Mouse (Mus musculus): Measurements from ENCODE around the gene Fcgr4. TPM values are rescaled to one million over a fixed set of nuclear protein-coding genes. Genes with fewer than 3 reads are reported as not detected.
"Not testable (repeated sequence)": the region's sequence is repeated elsewhere in the genome, so short reads cannot be mapped to it uniquely, and the experiment has no call there.

Gene Fcgr4
- polyA plus RNA-seq, 1 experiment from 2014 or later: 0.22 TPM

DNA sequence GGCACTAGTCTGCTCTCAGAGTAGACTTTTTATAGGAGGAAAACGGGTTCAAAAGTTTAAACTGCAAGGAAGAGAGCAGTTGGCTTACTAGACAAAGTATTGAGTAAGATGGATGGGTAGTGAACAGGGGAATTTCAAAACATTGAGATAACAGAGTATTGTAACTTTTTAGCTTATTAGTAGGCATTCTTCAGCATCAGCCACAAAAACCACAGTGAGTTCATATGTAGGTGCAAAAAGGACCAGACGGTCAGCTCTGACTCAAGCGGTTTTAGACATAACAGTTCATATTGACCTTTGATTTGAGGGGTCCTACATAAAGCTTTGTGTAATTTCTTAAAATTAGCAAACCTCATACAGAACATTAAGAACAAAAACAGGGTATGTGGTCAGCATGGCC lies 42.8 kb downstream of the Fcgr4 start:
- Histone ChIP-seq H3K4me1 (ENCODE audit: control insufficient read depth, insufficient read depth, low read length) (no peaks in the 10 kb centered on the region), H3K36me3 (replicated peaks; ENCODE audit: control insufficient read depth, insufficient read depth, low read depth, low read length) (no peaks in the 10 kb centered on the region), H3K27me3 (ENCODE audit: control insufficient read depth, insufficient read depth, low read length) (peaks cover 13% of the 10 kb centered on the region), H3K4me2 (ENCODE audit: low read depth, low read length) (no peak overlapping the region), H3K27ac (replicated peaks; ENCODE audit: low read depth, low read length) (no peak overlapping the region), H3K9ac (replicated peaks; ENCODE audit: low read length) (no peak overlapping the region), H3K9me3 (replicated peaks; ENCODE audit: control insufficient read depth, low read length) (no peaks in the 10 kb centered on the region), H3K4me3 (ENCODE audit: low read depth, low read length) (no peak overlapping the region)
- ATAC-seq (replicated peaks; ENCODE audit: insufficient number of reproducible peaks, low FRiP score, low TSS enrichment, low read depth): no peak
- no peak for DNase-seq (ENCODE audit: low spot score)
- 92% methylated on average over 3 of the region's 3 CpGs for WGBS

GRCm38 (mm10) chr1:171063569-171064490 lies 45.1 kb downstream of the Fcgr4 start:
- H3K36me3 ChIP-seq (replicated peaks; ENCODE audit: control insufficient read depth, insufficient read depth, low read depth, low read length); DNase-seq (ENCODE audit: low spot score); H3K9ac ChIP-seq (replicated peaks; ENCODE audit: low read length); H3K27ac ChIP-seq (replicated peaks; ENCODE audit: low read depth, low read length); H3K4me1 ChIP-seq (ENCODE audit: control insufficient read depth, insufficient read depth, low read length); H3K9me3 ChIP-seq (replicated peaks; ENCODE audit: control insufficient read depth, low read length): not testable (repeated sequence)
- peak; percentile 81 for ATAC-seq (replicated peaks; ENCODE audit: insufficient number of reproducible peaks, low FRiP score, low TSS enrichment, low read depth)
- Histone ChIP-seq H3K4me3 (ENCODE audit: low read depth, low read length) (peak overlapping the region; percentile 23), H3K4me2 (ENCODE audit: low read depth, low read length) (peak overlapping the region; percentile 30), H3K27me3 (ENCODE audit: control insufficient read depth, insufficient read depth, low read length) (peaks cover 17% of the 10 kb centered on the region)
- WGBS: 8% methylated on average over 38 of the region's 61 CpGs

DNA sequence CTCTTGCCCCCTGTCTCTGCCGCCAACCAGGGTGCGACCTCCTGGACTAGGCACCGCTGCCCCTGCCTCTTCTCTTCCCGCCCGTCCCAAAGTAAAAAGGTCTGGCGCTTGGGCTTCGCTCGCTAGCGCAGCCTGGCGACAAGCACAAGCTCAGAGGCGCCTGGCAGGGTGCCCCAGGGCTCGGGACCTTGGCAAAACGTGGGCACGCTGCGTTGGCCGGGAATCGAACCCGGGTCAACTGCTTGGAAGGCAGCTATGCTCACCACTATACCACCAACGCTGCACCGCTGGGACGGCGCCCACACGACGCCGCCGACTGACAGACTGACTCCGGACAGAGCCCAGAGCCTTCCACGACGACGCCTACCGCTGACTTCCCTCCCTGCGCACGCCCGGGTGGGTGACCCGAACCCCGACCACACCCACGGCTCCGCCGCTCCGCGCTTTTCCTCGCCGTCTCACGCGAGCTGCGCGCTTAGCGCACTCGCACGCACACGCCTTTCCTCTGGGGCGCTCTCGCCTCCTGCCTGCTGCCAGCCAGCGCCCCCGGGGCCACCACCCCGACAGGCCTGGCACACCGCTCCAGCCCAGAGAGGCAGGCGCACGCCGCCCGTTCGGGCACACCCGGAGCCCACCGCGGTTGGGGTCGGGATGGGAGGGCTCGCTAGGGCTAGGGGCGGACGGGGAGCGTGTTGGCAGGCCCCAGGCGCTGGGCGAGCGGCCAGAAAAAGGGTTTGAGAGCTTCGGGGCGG lies 45.9 kb downstream of the Fcgr4 start, which contains the start of gene Fcgr3:
Gene Fcgr3 (minus strand): TSS at position 445 of the 752 bp plus-strand sequence.
- Histone ChIP-seq H3K27me3 (ENCODE audit: control insufficient read depth, insufficient read depth, low read length) (peaks cover 20% of the 10 kb centered on the region), H3K4me2 (ENCODE audit: low read depth, low read length) (peak within 1 kb of the TSS; percentile 46), H3K4me3 (ENCODE audit: low read depth, low read length) (peak within 1 kb of the TSS; percentile 23)
- not testable (repeated sequence) for H3K9ac ChIP-seq (replicated peaks; ENCODE audit: low read length); H3K27ac ChIP-seq (replicated peaks; ENCODE audit: low read depth, low read length); H3K4me1 ChIP-seq (ENCODE audit: control insufficient read depth, insufficient read depth, low read length); H3K36me3 ChIP-seq (replicated peaks; ENCODE audit: control insufficient read depth, insufficient read depth, low read depth, low read length); H3K9me3 ChIP-seq (replicated peaks; ENCODE audit: control insufficient read depth, low read length)
- DNase-seq (ENCODE audit: low spot score) (peak; percentile 77), ATAC-seq (replicated peaks; ENCODE audit: insufficient number of reproducible peaks, low FRiP score, low TSS enrichment, low read depth) (peak; percentile 57)
- WGBS: 2% methylated on average over 40 of the region's 75 CpGs

- H3K4me2 ChIP-seq (ENCODE audit: low read depth, low read length): peak overlapping the region; percentile 34; the same call in 1 of the 2 replicates
- peak; percentile 32 for ATAC-seq (replicated peaks; ENCODE audit: insufficient number of reproducible peaks, low FRiP score, low TSS enrichment, low read depth)
- not testable (repeated sequence) for H3K27ac ChIP-seq (replicated peaks; ENCODE audit: low read depth, low read length); H3K36me3 ChIP-seq (replicated peaks; ENCODE audit: control insufficient read depth, insufficient read depth, low read depth, low read length); DNase-seq (ENCODE audit: low spot score); H3K9me3 ChIP-seq (replicated peaks; ENCODE audit: control insufficient read depth, low read length); H3K9ac ChIP-seq (replicated peaks; ENCODE audit: low read length); H3K4me1 ChIP-seq (ENCODE audit: control insufficient read depth, insufficient read depth, low read length)
- peak overlapping the region; percentile 23 for H3K4me3 ChIP-seq (ENCODE audit: low read depth, low read length)
- WGBS: 0% methylated on average over 18 of the region's 35 CpGs
- peaks cover 24% of the 10 kb centered on the region for H3K27me3 ChIP-seq (ENCODE audit: control insufficient read depth, insufficient read depth, low read length)
These were observed 46.5 kb downstream of the Fcgr4 start for GRCm38 (mm10) chr1:171065243-171065587.

DNA sequence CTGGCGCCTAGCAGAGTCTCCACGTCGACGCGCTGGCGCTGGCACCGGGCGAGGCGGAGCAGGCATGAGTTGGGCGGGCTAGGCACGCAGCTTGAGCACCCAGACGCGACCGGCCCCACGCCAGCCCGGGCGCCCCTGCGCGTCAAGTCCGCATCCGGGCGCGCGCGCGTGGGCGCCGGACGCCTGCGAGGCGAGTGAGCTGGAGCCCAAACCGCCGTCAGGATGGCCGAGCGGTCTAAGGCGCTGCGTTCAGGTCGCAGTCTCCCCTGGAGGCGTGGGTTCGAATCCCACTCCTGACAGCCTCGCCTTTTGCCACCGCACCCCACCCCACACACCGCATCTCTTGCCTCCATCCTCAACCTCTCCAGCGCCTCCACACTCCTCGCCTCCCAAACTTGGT lies 47.0 kb downstream of the Fcgr4 start:
- not testable (repeated sequence) for DNase-seq (ENCODE audit: low spot score); H3K4me1 ChIP-seq (ENCODE audit: control insufficient read depth, insufficient read depth, low read length); H3K36me3 ChIP-seq (replicated peaks; ENCODE audit: control insufficient read depth, insufficient read depth, low read depth, low read length); H3K27ac ChIP-seq (replicated peaks; ENCODE audit: low read depth, low read length); H3K9ac ChIP-seq (replicated peaks; ENCODE audit: low read length); H3K4me3 ChIP-seq (ENCODE audit: low read depth, low read length); H3K4me2 ChIP-seq (ENCODE audit: low read depth, low read length); H3K9me3 ChIP-seq (replicated peaks; ENCODE audit: control insufficient read depth, low read length)
- WGBS: 8% methylated on average over 25 of the region's 45 CpGs
- peaks cover 24% of the 10 kb centered on the region for H3K27me3 ChIP-seq (ENCODE audit: control insufficient read depth, insufficient read depth, low read length)
- peak; percentile 4; the same call in 1 of the 2 replicates for ATAC-seq (replicated peaks; ENCODE audit: insufficient number of reproducible peaks, low FRiP score, low TSS enrichment, low read depth)

DNA sequence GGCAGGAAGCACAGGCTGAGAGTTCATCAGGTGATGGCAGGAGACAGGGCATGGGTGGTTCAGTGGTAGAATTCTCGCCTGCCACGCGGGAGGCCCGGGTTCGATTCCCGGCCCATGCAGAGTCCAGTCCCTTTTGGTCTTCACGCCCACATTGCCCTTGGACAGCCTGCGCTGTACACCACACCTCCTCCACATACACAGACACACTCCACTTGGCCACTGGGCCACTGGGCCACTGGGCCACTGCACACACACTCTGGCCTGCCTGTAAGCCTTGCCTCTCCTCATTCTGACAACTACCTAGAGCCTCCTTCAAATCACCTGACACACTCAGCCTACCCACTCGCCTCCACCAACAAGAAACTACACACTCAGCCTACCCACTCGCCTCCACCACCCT lies 47.9 kb downstream of the Fcgr4 start:
- H3K4me1 ChIP-seq (ENCODE audit: control insufficient read depth, insufficient read depth, low read length): not testable (repeated sequence)

DNA sequence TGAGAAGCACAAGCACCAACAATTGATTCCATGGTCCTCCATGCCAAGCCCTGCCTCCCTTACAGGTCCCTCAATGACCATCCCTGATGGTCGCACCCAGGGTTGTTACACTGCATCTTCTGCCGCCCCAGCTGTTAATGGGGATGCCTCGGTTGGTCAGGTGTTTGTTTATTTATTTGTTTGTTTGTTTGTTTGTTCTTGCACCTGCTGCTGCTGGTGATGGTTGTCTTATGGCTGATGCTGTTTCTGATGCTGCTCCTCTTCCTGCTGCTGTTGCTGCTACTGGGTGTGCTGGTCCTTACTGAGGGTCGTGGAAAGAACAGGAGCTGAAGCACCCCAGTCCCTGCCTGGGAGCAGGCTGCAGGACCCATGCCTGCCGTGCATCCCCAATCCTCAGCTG lies 49.2 kb downstream of the Fcgr4 start:
- not testable (repeated sequence) for ATAC-seq (replicated peaks; ENCODE audit: insufficient number of reproducible peaks, low FRiP score, low TSS enrichment, low read depth); H3K4me1 ChIP-seq (ENCODE audit: control insufficient read depth, insufficient read depth, low read length); H3K36me3 ChIP-seq (replicated peaks; ENCODE audit: control insufficient read depth, insufficient read depth, low read depth, low read length); H3K4me2 ChIP-seq (ENCODE audit: low read depth, low read length); H3K9me3 ChIP-seq (replicated peaks; ENCODE audit: control insufficient read depth, low read length); H3K27ac ChIP-seq (replicated peaks; ENCODE audit: low read depth, low read length); H3K9ac ChIP-seq (replicated peaks; ENCODE audit: low read length); DNase-seq (ENCODE audit: low spot score); H3K4me3 ChIP-seq (ENCODE audit: low read depth, low read length)
- WGBS: 50% methylated on average over 5 of the region's 5 CpGs
- peaks cover 28% of the 10 kb centered on the region for H3K27me3 ChIP-seq (ENCODE audit: control insufficient read depth, insufficient read depth, low read length)

More for the DNA sequence above, 47.9 kb downstream of the Fcgr4 start:
- peaks cover 28% of the 10 kb centered on the region for H3K27me3 ChIP-seq (ENCODE audit: control insufficient read depth, insufficient read depth, low read length)
- not testable (repeated sequence) for H3K4me3 ChIP-seq (ENCODE audit: low read depth, low read length); H3K36me3 ChIP-seq (replicated peaks; ENCODE audit: control insufficient read depth, insufficient read depth, low read depth, low read length); H3K9me3 ChIP-seq (replicated peaks; ENCODE audit: control insufficient read depth, low read length); DNase-seq (ENCODE audit: low spot score); H3K27ac ChIP-seq (replicated peaks; ENCODE audit: low read depth, low read length); H3K4me2 ChIP-seq (ENCODE audit: low read depth, low read length); H3K9ac ChIP-seq (replicated peaks; ENCODE audit: low read length)
- peak; percentile 47 for ATAC-seq (replicated peaks; ENCODE audit: insufficient number of reproducible peaks, low FRiP score, low TSS enrichment, low read depth)
- WGBS: 27% methylated on average over 2 of the region's 10 CpGs

DNA sequence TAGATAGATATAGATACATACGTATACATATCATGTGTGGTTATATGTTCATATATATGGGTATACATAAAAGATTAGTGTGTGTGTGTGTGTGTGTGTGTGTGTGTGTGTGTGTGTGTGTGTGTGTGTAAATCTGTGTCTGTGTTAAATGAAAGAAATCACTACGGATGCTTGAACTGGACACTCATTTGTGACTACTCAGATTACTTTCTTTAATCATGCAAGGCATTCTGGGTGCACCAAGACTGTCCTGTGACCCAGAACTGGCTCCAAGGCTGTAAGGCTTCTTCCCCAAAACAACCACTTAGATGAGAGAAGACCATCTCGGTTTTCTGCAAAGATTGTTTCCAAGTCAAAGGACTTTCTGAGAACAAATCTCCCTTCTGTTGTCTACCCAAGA lies 50.8 kb downstream of the Fcgr4 start:
- H3K36me3 ChIP-seq (replicated peaks; ENCODE audit: control insufficient read depth, insufficient read depth, low read depth, low read length); H3K9me3 ChIP-seq (replicated peaks; ENCODE audit: control insufficient read depth, low read length); H3K4me2 ChIP-seq (ENCODE audit: low read depth, low read length); H3K27ac ChIP-seq (replicated peaks; ENCODE audit: low read depth, low read length); H3K4me1 ChIP-seq (ENCODE audit: control insufficient read depth, insufficient read depth, low read length); H3K9ac ChIP-seq (replicated peaks; ENCODE audit: low read length); H3K4me3 ChIP-seq (ENCODE audit: low read depth, low read length); ATAC-seq (replicated peaks; ENCODE audit: insufficient number of reproducible peaks, low FRiP score, low TSS enrichment, low read depth): not testable (repeated sequence)
- DNase-seq (ENCODE audit: low spot score): peak; percentile 40
- H3K27me3 ChIP-seq (ENCODE audit: control insufficient read depth, insufficient read depth, low read length): peaks cover 29% of the 10 kb centered on the region
- 60% methylated on average over 3 of the region's 3 CpGs for WGBS

Measured in embryonic facial prominence, embryonic 11.5 days (tissue).